Mouse (Mus musculus) layer of hippocampus, postnatal 25 days (tissue): Measurements from ENCODE around the gene Gm8257. TPM values are rescaled to one million over a fixed set of nuclear protein-coding genes. Genes with fewer than 3 reads are reported as not detected.
"Not testable (repeated sequence)": the region's sequence is repeated elsewhere in the genome, so short reads cannot be mapped to it uniquely, and the experiment has no call there.

Experiments
- DNase-seq, 2 experiments: peaks; one replicate each; pipeline ENCODE4 v3.0.0; 2022; ENCODE audit warnings: mixed read lengths in 2 of 2, low spot score in 1 of 2; ENCODE audit errors: extremely low spot score in 1 of 2
- total RNA-seq, 2 experiments: library from RNA; stranded (reverse); gene quantifications; 2 replicates each; pipeline ENCODE4 v1.2.3; 2021

The Gm8257 gene
- total RNA-seq = not detected

GRCm38 (mm10) chr14:44706356-44706755, at the start of gene Gm8257:
Gene Gm8257, minus strand, starts transcription at chr14:44706456.
- DNase-seq = not testable (repeated sequence)

- no peak for DNase-seq
Observed at GRCm38 (mm10) chr14:44750240-44750639, 44.0 kb upstream of the Gm8257 start, which contains the start of gene Gm8267. Gene Gm8267, minus strand, starts transcription at chr14:44750340.

GRCm38 (mm10) chr14:44742789-44743188, 36.5 kb upstream of the Gm8257 start:
- not testable (repeated sequence) for DNase-seq

GRCm38 (mm10) chr14:44730711-44731110, 24.5 kb upstream of the Gm8257 start:
- not testable (repeated sequence) for DNase-seq

GRCm38 (mm10) chr14:44627737-44628136, 78.5 kb downstream of the Gm8257 start, which contains the start of gene Gm5624:
Gene Gm5624, minus strand, starts transcription at chr14:44627938.
- DNase-seq = not testable (repeated sequence)

Other genes with a start within 250 kb of the Gm8257 start
- not detected for gene BC061237, start 214.0 kb downstream of the Gm8257 start, total RNA-seq
- not detected for gene Gm17093, start 188.2 kb downstream of the Gm8257 start, total RNA-seq
- not detected for gene Gm8247, start 123.3 kb downstream of the Gm8257 start, total RNA-seq
- gene Gm5624, start 78.5 kb downstream of the Gm8257 start, total RNA-seq = not detected
- gene Gm8267, start 43.9 kb upstream of the Gm8257 start, total RNA-seq = not detected
- under 1 TPM; 0.32 to 0.59 TPM for gene Ptgdr, start 152.9 kb upstream of the Gm8257 start, total RNA-seq